Mouse (Mus musculus) left cerebral cortex, adult 2 months (tissue): ENCODE measurements around the gene Spint2. TPM values are rescaled to one million over a fixed set of nuclear protein-coding genes. Genes with fewer than 3 reads are reported as not detected.

Experiments
- DNase-seq, 2 experiments: peaks; one replicate each; pipeline ENCODE4 v3.0.0; 2021 to 2022; ENCODE audit warnings: low spot score in 2 of 2, mixed read lengths in 1 of 2; ENCODE audit errors: extremely low spot score in 1 of 2
- H3K27ac ChIP-seq: fragments of 200-600 bp; 2 replicates; pipeline ENCODE4 v1.8.1; 2022
- H3K4me3 ChIP-seq: fragments of 200-600 bp; 2 replicates; pipeline ENCODE4 v1.8.1; 2022
- CTCF ChIP-seq: fragments of 200-600 bp; IDR thresholded peaks from 2 replicates; pipeline ENCODE4 v1.8.1; 2022; ENCODE audit warnings: antibody characterized with exemption, mild to moderate bottlenecking, moderate library complexity
- intact Hi-C: fragments of 180-260 bp; cut with DNase I; formaldehyde crosslinking; loops from one replicate; pipeline ENCODE4 v1.15.1; 2025
- total RNA-seq, 2 experiments: library from RNA; stranded (reverse); gene quantifications; 2 replicates each; pipeline ENCODE4 v1.2.3; 2021

Gene Spint2
- total RNA-seq, 2 experiments from 2014 or later = 26.4 to 27.8 TPM

DNA sequence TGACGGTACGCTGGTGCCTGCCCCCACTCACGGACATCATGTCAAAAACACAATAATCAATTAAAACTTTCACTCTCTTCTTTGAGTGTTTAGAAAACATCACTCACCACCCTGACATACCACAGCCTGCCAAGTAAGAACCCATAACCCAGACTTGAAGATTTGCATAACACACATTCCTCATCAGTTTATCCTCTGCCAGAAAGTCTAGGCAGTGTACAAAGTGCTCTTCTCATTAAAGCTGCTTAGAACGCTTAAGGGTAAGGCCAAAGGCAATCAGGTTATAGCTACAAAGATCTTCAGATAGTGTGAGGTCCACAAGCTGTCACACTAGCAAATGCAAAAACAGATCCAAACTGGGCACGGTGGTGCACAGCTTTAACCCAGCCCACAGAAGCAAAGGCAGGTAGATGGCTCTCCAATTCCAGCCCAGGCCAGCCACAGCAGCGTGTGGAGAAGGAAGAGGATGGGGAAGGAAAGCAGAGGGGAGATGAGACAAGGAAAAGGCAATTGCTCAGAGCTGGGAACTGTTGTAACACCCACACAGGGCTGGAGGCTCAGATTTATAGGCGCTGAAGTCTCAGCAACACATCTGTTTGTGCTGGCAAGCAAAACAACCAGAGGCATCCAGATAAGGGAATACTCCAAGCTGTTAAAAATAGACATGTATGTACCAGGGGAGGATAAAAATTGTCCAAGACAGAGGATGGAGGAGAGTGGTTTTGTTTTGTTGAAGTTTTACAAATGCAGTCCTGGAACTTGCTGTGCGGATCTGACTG is 9.8 kb downstream of the Spint2 start:
- TF ChIP-seq CTCF = no peak
- Histone ChIP-seq H3K27ac (no peak overlapping the region), H3K4me3 (no peak overlapping the region)
- intact Hi-C loops = no loop called here
- DNase-seq = no peak

DNA sequence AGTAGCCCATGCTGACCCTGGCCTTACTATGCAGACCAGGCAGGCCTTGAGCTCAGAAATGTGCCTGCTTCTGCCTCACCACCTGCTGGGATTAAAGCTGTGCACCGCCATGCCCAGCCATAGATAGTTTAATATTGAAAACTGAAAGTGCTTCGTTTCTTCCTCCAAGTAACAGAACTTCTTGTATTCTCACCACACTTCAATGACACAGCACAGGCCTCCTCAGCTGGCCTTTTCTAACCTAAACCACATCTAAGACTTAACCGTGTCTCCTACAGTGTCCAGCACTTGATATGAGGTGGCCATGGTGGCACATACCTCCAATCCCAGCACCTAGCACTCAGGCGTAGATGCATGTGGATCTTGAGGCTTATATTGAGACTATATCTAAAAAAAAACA is 11.3 kb downstream of the Spint2 start:
- H3K27ac ChIP-seq = no peak overlapping the region
- DNase-seq = no peak
- no peak for TF ChIP-seq CTCF
- H3K4me3 ChIP-seq = no peak overlapping the region
- intact Hi-C loops = no loop called here

DNA sequence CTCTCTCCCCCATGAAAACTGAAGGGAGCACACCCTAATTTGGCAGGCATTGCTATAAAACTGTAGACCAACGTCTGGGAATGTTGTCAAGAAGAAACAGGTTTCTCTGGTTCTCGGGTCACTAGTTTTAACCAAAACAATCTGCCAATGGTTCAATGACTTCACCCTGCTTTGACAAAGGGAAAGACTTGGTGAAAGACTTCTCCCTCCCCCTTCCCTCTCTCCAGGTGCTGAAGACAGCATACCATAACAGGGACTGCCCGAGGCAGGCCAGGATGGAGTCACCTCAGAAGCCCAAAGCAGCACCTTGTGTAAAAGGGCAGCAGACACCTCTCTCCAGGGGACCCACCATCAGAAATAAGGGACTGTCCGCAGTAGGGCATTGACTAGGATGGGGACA is 14.8 kb downstream of the Spint2 start:
- TF ChIP-seq CTCF = no peak
- Histone ChIP-seq H3K4me3 (no peak overlapping the region), H3K27ac (no peak overlapping the region)
- no peak for DNase-seq
- intact Hi-C loops = no loop called here

DNA sequence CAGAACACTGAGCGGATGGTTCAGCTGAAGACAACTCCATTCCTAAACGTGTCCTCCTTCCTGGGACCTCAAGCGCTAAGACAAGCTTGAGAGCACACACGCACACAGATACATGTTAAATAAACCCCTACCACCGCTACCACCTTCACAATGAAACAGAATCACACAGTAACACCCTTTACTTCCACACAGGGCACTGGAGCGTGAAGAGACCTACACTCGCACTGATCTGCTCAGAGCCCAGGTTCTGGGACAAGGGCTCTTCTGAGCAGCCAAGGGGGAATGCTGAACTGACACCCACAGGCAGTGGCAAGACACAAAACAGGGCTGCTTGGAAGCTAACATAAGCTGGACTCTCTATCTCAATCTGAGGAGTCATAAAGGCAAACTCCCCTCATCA is 16.1 kb downstream of the Spint2 start:
- Histone ChIP-seq H3K4me3 (no peak overlapping the region), H3K27ac (no peak overlapping the region)
- no peak for DNase-seq
- TF ChIP-seq CTCF = no peak
- intact Hi-C loops = no loop called here

DNA sequence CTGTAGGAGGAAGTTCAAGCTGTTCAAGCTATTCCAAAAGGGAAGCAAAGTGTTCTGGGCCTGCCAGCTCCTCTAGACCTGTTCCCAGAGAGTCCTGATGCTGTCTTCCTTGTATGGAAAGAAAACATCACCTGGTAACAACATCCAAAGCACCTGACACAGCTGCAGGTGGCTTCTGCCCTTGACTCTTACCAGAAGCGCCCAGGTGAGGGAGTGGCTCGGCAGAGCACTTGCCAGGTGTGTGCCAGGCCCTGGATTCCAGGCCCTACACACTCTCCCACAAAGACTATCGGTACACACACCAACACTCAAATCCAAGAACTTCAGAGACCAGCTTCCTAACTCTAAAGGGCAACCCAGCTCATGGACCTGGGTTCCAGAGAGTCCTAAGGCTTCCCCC is 17.9 kb downstream of the Spint2 start:
- no peak for TF ChIP-seq CTCF
- intact Hi-C loops = no loop called here
- DNase-seq = no peak
- H3K4me3 ChIP-seq = no peak overlapping the region
- no peak overlapping the region for H3K27ac ChIP-seq

- H3K27ac ChIP-seq = no peak overlapping the region
- no peak overlapping the region for H3K4me3 ChIP-seq
- intact Hi-C loops = no loop called here
- no peak for DNase-seq
- TF ChIP-seq CTCF = no peak
Measured at GRCm38 (mm10) chr7:29262151-29262550, 19.6 kb downstream of the Spint2 start.

DNA sequence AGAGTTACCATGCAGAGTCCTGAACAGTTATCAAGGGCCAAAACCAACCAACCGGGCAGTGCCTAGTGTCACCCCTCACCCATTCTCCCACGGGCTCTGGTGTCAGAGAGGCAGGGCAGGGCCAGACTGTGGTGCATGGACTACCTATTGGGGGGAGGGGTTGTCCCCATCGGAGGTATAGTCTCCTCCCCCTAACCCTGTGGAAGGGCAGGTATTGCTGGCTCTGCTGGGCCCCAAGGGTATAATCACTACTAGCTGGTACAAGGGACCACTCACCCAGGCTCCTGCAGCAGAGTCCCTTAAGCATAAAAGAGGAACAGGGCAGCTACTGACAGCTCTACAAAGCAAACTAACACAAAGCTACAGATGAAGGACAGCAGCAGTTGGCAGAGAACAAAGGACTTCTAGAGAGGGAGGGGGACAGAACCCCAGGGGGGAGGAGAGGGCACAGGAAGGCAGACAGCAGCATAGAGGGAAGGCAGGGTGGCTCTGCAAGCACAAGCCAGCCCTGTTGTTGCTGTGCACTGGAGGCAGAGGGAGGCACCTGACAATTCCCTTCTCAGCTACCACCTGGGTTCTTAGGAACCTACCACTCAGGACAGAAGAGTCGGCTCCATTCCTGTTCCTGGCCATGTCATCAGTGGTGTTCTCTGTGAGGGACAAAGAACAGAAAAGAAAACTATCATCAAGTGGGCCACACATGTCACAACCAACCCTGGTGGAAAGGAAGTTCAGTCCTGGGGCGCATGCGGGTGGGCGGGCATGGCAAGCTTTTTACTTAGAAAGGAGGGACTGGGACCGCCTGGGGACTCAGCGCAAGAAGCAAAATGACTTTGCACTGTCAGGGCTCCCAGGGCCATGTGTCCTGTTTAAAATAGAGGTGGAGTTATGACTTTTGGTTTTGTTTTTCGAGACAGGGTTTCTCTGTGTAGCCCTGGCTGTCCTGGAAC is 21.7 kb downstream of the Spint2 start:
- DNase-seq = no peak
- intact Hi-C loops = no loop called here
- Histone ChIP-seq H3K4me3 (no peak overlapping the region), H3K27ac (no peak overlapping the region)
- no peak for TF ChIP-seq CTCF

DNA sequence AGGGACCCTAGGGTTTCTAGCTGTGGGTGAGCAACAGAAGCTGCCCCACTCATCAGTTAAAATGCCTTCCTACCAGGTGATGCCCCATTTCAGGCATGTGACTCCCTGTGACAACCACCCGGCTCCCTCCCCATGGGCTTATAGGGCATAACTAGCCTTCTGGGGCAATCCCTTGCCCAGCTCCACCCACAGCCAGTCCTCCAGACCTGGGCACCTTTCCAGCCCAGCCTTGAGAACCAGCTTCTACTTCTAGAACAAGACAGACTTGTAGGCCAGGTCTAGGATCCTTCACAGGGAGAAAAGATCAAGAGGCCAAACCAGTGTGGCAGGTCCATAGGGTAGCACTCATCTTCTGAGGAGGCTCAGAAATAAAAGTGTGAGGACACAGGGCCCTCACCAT is 24.3 kb downstream of the Spint2 start:
- H3K4me3 ChIP-seq = no peak overlapping the region
- DNase-seq = no peak
- no peak for TF ChIP-seq CTCF
- H3K27ac ChIP-seq = no peak overlapping the region
- intact Hi-C loops = no loop called here

- TF ChIP-seq CTCF = no peak
- Histone ChIP-seq H3K4me3 (no peak overlapping the region), H3K27ac (no peak overlapping the region)
- no peak for DNase-seq
- intact Hi-C loops = no loop called here
Measured at GRCm38 (mm10) chr7:29255875-29256274, 25.8 kb downstream of the Spint2 start.

DNA sequence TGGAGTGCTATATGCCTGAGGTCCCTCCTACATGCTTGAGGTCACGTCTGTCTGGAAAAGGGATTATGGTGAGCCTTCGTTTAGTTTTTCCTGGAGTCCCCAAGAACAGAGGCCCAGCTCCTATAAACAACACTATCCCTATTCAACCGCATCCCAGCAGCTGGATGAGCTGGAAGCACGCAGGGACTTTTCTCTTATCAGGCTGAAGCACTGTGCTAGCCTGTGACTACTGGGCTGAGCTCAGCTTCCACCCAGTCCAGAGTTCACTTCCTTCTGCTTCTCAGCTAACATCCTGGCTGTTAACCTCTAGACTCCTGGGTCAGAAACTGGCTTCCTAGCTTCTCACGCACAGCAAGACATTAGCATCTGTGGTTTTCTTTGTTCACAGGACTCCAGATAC is 27.9 kb downstream of the Spint2 start:
- DNase-seq = no peak
- TF ChIP-seq CTCF = no peak
- intact Hi-C loops = no loop called here
- H3K27ac ChIP-seq = no peak overlapping the region
- H3K4me3 ChIP-seq = no peak overlapping the region

- intact Hi-C loops = no loop called here
- no peak for DNase-seq
- no peak for TF ChIP-seq CTCF
- H3K27ac ChIP-seq = no peak overlapping the region
- no peak overlapping the region for H3K4me3 ChIP-seq
Measured at GRCm38 (mm10) chr7:29251166-29251565, 30.5 kb downstream of the Spint2 start.

DNA sequence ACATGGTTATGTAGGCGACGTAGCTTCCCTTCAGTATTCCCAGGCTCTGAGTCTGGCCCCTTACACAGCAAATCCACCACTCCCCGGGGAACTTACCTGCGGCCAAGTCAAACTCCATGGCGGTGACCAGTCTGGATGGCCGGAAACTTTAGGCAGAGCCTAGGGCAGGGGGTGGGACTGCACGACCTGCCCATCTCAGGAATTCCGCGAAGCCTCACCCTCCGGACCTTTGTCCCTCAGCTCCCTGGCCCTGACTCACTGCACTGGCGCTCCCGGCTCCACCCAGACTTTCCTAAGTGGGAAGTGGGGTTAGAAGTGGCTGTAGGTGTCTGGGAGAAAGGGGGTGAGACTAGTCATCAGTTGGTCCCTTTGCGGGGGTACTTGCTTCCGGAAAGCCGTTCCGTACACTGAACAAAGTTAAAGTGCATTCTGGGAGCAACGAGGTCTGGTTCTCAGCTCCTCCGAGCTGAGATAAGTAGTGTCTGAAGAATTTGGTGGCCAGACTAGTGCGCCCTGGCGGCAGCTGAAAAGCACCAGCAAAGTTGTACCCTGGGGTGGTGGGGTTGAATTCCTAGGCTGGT is 33.4 kb downstream of the Spint2 start, which contains the start of gene 2200002D01Rik:
TSS of gene 2200002D01Rik (minus strand) at position 206 of the 581 bp plus-strand sequence.
- TF ChIP-seq CTCF = no peak
- intact Hi-C loops = loop anchor here (2.0 to 5.0 kb wide), 2 partner anchors 116 to 196 kb away; no protein-coding TSS in a partner anchor
- no peak for DNase-seq
- H3K4me3 ChIP-seq = no peak within 1 kb of the TSS
- H3K27ac ChIP-seq = no peak within 1 kb of the TSS
